Mouse (Mus musculus): Measurements from ENCODE around the gene Arsb.
A peak's percentile ranks its signal among the peaks of the same experiment; 100 is the strongest.
"Not testable (repeated sequence)": the region's sequence is repeated elsewhere in the genome, so short reads cannot be mapped to it uniquely, and the experiment has no call there.

The Arsb gene

GRCm38 (mm10) chr13:93787647-93788046 lies 16.2 kb downstream of the Arsb start:
- peak; percentile 18 for DNase-seq (ENCODE audit: low read depth, low spot score)

- DNase-seq (ENCODE audit: low read depth, low spot score) = peak; percentile 37
Measured at GRCm38 (mm10) chr13:93792945-93793642, 21.7 kb downstream of the Arsb start.

- no peak for DNase-seq (ENCODE audit: low read depth, low spot score)
Measured at GRCm38 (mm10) chr13:93793643-93794182, 22.3 kb downstream of the Arsb start.

- no peak for DNase-seq (ENCODE audit: low read depth, low spot score)
Measured at GRCm38 (mm10) chr13:93797011-93797600, 25.7 kb downstream of the Arsb start.

GRCm38 (mm10) chr13:93810311-93810710 lies 38.9 kb downstream of the Arsb start:
- not testable (repeated sequence) for DNase-seq (ENCODE audit: low read depth, low spot score)

- DNase-seq (ENCODE audit: low read depth, low spot score) = no peak
Measured at GRCm38 (mm10) chr13:93814081-93814480, 42.7 kb downstream of the Arsb start.

- no peak for DNase-seq (ENCODE audit: low read depth, low spot score)
Measured at GRCm38 (mm10) chr13:93814676-93815075, 43.2 kb downstream of the Arsb start.

- no peak for DNase-seq (ENCODE audit: low read depth, low spot score)
Measured at GRCm38 (mm10) chr13:93815128-93815527, 43.7 kb downstream of the Arsb start.

- DNase-seq (ENCODE audit: low read depth, low spot score) = no peak
Measured at GRCm38 (mm10) chr13:93816127-93816526, 44.7 kb downstream of the Arsb start.

- DNase-seq (ENCODE audit: low read depth, low spot score) = no peak
Measured at GRCm38 (mm10) chr13:93816688-93817331, 45.4 kb downstream of the Arsb start.

- DNase-seq (ENCODE audit: low read depth, low spot score) = no peak
Measured at GRCm38 (mm10) chr13:93820173-93820572, 48.7 kb downstream of the Arsb start.

- no peak for DNase-seq (ENCODE audit: low read depth, low spot score)
Measured at GRCm38 (mm10) chr13:93822001-93822400, 50.6 kb downstream of the Arsb start.

GRCm38 (mm10) chr13:93825792-93826558 lies 54.5 kb downstream of the Arsb start:
- DNase-seq (ENCODE audit: low read depth, low spot score) = no peak

GRCm38 (mm10) chr13:93827745-93828144 lies 56.3 kb downstream of the Arsb start:
- no peak for DNase-seq (ENCODE audit: low read depth, low spot score)

GRCm38 (mm10) chr13:93829565-93830293 lies 58.3 kb downstream of the Arsb start:
- no peak for DNase-seq (ENCODE audit: low read depth, low spot score)

- no peak for DNase-seq (ENCODE audit: low read depth, low spot score)
Measured at GRCm38 (mm10) chr13:93830294-93830645, 58.8 kb downstream of the Arsb start.

GRCm38 (mm10) chr13:93837481-93838225 lies 66.2 kb downstream of the Arsb start:
- no peak for DNase-seq (ENCODE audit: low read depth, low spot score)

GRCm38 (mm10) chr13:93838431-93839136 lies 67.2 kb downstream of the Arsb start:
- DNase-seq (ENCODE audit: low read depth, low spot score) = no peak

GRCm38 (mm10) chr13:93839137-93839630 lies 67.8 kb downstream of the Arsb start:
- peak; percentile 34 for DNase-seq (ENCODE audit: low read depth, low spot score)

- DNase-seq (ENCODE audit: low read depth, low spot score) = no peak
Measured at GRCm38 (mm10) chr13:93839721-93840120, 68.3 kb downstream of the Arsb start.
